Comparison of ENCODE assay signal across 31 mouse cellular contexts in genomic region chr17:78913921-78914320, GRCm38 (mm10). TPM values are rescaled to one million over a fixed set of nuclear protein-coding genes. Genes with fewer than 3 reads are reported as not detected.
"Had no signal": no experiment of that assay in that cellular context is flagged by ENCODE, and none has a peak within 500 bp of the region (broad histone marks: within the 10 kb centered on the region; RNA-seq: fewer than 3 reads in every experiment).

No protein-coding gene starts in this region.

- H3K9me3 ChIP-seq: limb, embryonic 10.5 days; limb, embryonic 13.5 days; liver, embryonic 15.5 days; neural tube, embryonic 12.5 days; neural tube, embryonic 15.5 days had no signal

- H3K27me3 ChIP-seq: limb, embryonic 13.5 days; neural tube, embryonic 12.5 days; neural tube, embryonic 15.5 days had no signal

- DNase-seq: kidney, adult 18-20 months; kidney, postnatal 25 days; layer of hippocampus, adult 9-11 months; liver; lung, adult 2 months; lung, postnatal 14 days; lung, postnatal 4 days; midbrain, embryonic 14.5 days; right cerebral cortex, adult 18-20 months; right cerebral cortex, postnatal 14 days; right cerebral cortex, postnatal 4 days; thymus, adult 18-20 months; thymus, postnatal 36 days had no signal

- H3K9ac ChIP-seq: limb, embryonic 13.5 days; neural tube, embryonic 12.5 days; neural tube, embryonic 15.5 days had no signal

- H3K27ac ChIP-seq: kidney, postnatal 0 days; layer of hippocampus, adult 2 months; limb, embryonic 10.5 days; limb, embryonic 13.5 days; liver, embryonic 15.5 days; neural tube, embryonic 12.5 days; neural tube, embryonic 15.5 days; stomach, postnatal 0 days had no signal

RNA-seq across cellular contexts. Expression of gene Sult6b1, which starts 7.1 kb away (rescaled TPM):
- total RNA-seq: layer of hippocampus, adult 2 months; layer of hippocampus, postnatal 25 days; left cerebral cortex, adult 18-20 months; left cerebral cortex, postnatal 25 days; megakaryocyte progenitor cell, adult 5-6 weeks; megakaryocyte-erythroid progenitor cell, adult 5-6 weeks; midbrain, postnatal 0 days had no signal
- polyA plus RNA-seq: large intestine, adult 2 months; limb, embryonic 13.5 days; lung, adult 2 months; midbrain, embryonic 11.5 days; midbrain, embryonic 14.5 days; midbrain, postnatal 0 days; neural tube, embryonic 12.5 days; stomach, embryonic 14.5 days; urinary bladder, adult 2 months had no signal
